Mouse (Mus musculus) midbrain, embryonic 11.5 days (tissue): ENCODE measurements around the gene A730061H03Rik. TPM values are rescaled to one million over a fixed set of nuclear protein-coding genes. Genes with fewer than 3 reads are reported as not detected.

Experiments
- ATAC-seq: fragments of 200-750 bp; cut with Nextera tagmentation; 2 replicates; pipeline ENCODE4 v1.8.0; 2017; ENCODE audit warnings: moderate TSS enrichment, moderate library complexity; ENCODE audit not compliant: low FRiP score
- DNase-seq: peaks from one replicate; pipeline ENCODE4 v3.0.0; 2015; ENCODE audit warnings: low spot score; ENCODE audit errors: missing footprints
- H3K27ac ChIP-seq: fragments of 300-500 bp; sonication (generic); 2 replicates; pipeline ENCODE4 v1.5.1; 2014; ENCODE audit warnings: low read depth, low read length
- H3K27me3 ChIP-seq: fragments of 300-500 bp; sonication (generic); 2 replicates; pipeline ENCODE4 v1.6.1; 2014; ENCODE audit warnings: mild to moderate bottlenecking, low read length, moderate library complexity, mixed read lengths; ENCODE audit not compliant: control insufficient read depth, insufficient read depth
- H3K36me3 ChIP-seq: fragments of 300-500 bp; sonication (generic); 2 replicates; pipeline ENCODE4 v1.6.1; 2014; ENCODE audit warnings: mild to moderate bottlenecking, low read length, moderate library complexity, mixed read lengths; ENCODE audit not compliant: control insufficient read depth, insufficient read depth
- H3K4me1 ChIP-seq: fragments of 300-500 bp; sonication (generic); 2 replicates; pipeline ENCODE4 v1.6.1; 2014; ENCODE audit warnings: low read length; ENCODE audit not compliant: control insufficient read depth, insufficient read depth
- H3K4me2 ChIP-seq: fragments of 300-500 bp; sonication (generic); 2 replicates; pipeline ENCODE4 v1.6.1; 2014; ENCODE audit warnings: mild to moderate bottlenecking, moderate library complexity
- H3K4me3 ChIP-seq: fragments of 300-500 bp; sonication (generic); 2 replicates; pipeline ENCODE4 v1.5.1; 2014; ENCODE audit warnings: low read depth, low read length
- H3K9ac ChIP-seq: fragments of 300-500 bp; sonication (generic); 2 replicates; pipeline ENCODE4 v1.6.1; 2014; ENCODE audit warnings: low read length
- H3K9me3 ChIP-seq: fragments of 300-500 bp; sonication (generic); 2 replicates; pipeline ENCODE4 v1.6.1; 2016; ENCODE audit warnings: low read length; ENCODE audit not compliant: control insufficient read depth
- WGBS: fragments of 180-500 bp; shearing (Covaris S2); extraction: QIAGEN DNeasy Blood & Tissue Kit; methylation state at CpG from one replicate; pipeline ENCODE4 v1.1.7; 2014; 5-methylcytosine and 5-hydroxymethylcytosine counted together
- polyA plus RNA-seq: library from polyadenylated mRNA; unstranded; fragments of >200 nt; fragmentation: Nextera tagmentation; extraction: Ambion mirVana; gene quantifications from 2 replicates; pipeline ENCODE4 v1.2.1, GENCODE M21; 2014

The A730061H03Rik gene
- polyA plus RNA-seq, 1 experiment from 2014 or later = 0.92 TPM

DNA sequence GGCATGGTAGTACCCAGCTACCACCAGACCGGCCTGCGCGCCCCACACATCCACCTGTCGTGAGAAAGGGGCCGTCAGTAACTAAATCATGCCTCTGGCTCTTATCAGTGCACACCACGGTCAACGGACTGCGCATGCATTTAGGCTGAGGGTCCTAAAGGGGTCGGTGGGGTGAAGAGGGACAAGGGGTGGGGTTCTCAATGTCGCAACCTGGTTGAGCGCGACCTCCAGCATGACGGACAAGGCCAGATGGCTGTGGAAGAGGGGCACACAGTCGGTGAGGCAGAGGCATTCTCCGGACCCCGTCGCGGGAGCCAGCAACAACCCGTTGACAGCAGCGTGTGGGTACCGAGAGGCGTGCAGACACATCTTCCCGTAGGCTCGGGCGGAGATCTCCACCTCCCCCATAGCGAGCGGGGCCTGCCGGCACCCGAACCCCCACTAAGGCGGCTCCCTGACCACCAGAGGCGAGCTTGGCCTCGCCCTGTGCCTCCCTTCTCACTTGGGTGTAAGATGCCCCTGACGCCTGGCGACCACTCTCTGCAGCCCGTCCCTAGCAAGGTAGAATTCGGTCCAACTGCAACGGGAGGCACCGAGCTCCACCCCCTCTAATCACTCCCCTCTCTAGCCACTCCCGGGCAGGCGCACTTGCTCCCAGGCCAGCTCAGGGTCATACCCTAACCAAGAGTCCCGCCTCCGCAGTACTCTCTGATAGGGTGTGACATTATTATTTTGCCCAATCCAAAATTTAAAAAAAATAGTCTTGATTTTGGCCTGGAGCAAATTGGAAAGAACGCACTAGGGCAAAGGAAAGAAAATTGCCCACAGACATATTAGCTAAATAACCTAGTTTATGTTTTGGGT, 24.7 kb upstream of the A730061H03Rik start, which contains the start of gene Emc9:
Gene Emc9, minus strand, starts transcription at position 601 of the 864 bp plus-strand sequence.
- DNase-seq (peak; percentile 89), ATAC-seq (peak; percentile 75)
- H3K27me3 ChIP-seq = no peaks in the 10 kb centered on the region
- H3K9me3 ChIP-seq = no peaks in the 10 kb centered on the region
- 2% methylated on average over 43 of the region's 43 CpGs for WGBS
- H3K27ac ChIP-seq = no peak within 1 kb of the TSS
- peak within 1 kb of the TSS; percentile 43 for H3K4me3 ChIP-seq
- peaks cover 9% of the 10 kb centered on the region; the same call in 1 of the 2 replicates for H3K36me3 ChIP-seq
- peak within 1 kb of the TSS; percentile 65 for H3K9ac ChIP-seq
- H3K4me1 ChIP-seq = peaks cover 2% of the 10 kb centered on the region
- peak within 1 kb of the TSS; percentile 60 for H3K4me2 ChIP-seq

DNA sequence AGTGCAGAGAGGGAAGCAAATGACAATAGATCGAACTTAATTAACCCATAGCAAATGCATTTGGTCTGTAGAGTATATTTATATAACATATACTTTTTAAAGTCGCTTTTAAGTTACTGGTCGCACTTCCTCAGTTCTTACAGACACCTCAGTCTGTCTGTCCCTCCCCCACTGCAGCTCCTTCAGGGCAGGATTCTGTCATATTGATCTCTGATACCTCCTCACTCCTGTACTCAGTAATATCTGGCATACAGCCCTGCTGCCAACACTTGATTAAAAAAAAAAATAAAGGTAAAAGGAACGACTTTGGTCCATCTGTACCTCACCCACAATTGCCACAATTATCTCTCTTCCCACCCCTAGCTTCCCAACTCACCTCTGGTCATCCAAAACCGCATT, 24.1 kb upstream of the A730061H03Rik start:
- no peaks in the 10 kb centered on the region for H3K9me3 ChIP-seq
- no peak for DNase-seq
- peaks cover 2% of the 10 kb centered on the region for H3K4me1 ChIP-seq
- H3K36me3 ChIP-seq = peaks cover 9% of the 10 kb centered on the region; the same call in 1 of the 2 replicates
- H3K27ac ChIP-seq = no peak overlapping the region
- no peaks in the 10 kb centered on the region for H3K27me3 ChIP-seq
- ATAC-seq = no peak
- WGBS = 31% methylated on average over 5 of the region's 5 CpGs
- H3K4me3 ChIP-seq = peak overlapping the region; percentile 43
- peak overlapping the region; percentile 65 for H3K9ac ChIP-seq
- H3K4me2 ChIP-seq = peak overlapping the region; percentile 60

DNA sequence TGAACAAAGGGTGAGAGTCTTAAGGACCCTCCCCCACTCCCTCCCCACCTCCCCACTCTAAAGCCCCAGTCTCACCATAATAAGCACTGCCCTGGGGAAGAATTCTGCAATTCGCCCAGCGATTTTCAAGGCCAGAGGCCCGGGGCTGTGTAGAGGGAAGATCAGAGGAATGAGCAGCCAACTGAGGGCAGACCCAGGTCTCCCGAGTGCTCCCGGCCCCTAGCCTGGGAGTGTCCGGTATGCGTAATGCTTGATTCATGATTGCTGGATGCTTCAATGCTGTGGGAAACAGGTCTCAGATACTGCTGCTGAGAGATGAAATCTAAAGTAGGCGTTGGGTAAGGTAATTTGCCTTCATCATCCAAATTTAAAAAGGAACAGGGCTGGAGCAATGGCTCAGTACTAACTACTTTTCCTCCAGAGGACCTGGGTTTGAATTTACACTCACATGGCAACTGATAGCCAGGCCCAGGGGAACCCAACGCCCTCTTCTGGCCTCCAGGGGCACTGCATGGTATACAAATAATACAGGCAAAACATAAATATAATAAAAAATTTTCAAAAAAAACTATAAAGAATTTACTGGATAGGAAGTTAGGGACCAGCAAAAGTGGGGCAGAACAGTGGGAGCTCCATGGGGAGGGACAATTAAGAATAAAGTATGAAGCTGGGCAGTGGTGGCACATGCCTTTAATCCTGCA, 21.9 kb upstream of the A730061H03Rik start:
- peaks cover 9% of the 10 kb centered on the region; the same call in 1 of the 2 replicates for H3K36me3 ChIP-seq
- H3K4me1 ChIP-seq = peaks cover 13% of the 10 kb centered on the region
- H3K9ac ChIP-seq = no peak overlapping the region
- H3K27ac ChIP-seq = no peak overlapping the region
- no peak overlapping the region for H3K4me3 ChIP-seq
- ATAC-seq = no peak
- DNase-seq = no peak
- no peak overlapping the region for H3K4me2 ChIP-seq
- WGBS = 75% methylated on average over 9 of the region's 9 CpGs
- no peaks in the 10 kb centered on the region for H3K27me3 ChIP-seq
- H3K9me3 ChIP-seq = no peaks in the 10 kb centered on the region

DNA sequence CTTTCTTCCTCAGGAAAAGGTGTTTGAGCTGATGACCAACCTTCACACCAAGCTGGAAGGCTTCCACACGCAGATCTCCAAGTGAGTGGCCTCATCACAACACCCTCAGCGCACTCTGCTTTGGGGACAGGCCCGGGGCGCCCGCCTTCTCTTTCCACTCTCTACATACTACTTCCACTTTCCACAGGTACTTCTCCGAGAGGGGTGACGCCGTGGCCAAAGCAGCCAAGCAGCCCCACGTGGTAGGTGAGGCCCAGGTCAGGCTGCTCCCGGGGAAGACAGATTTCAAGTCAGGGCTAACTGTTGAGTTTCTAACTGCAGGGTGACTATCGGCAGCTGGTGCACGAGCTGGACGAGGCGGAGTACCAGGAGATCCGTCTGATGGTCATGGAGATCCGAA, 20.5 kb upstream of the A730061H03Rik start:
- no peak overlapping the region; the same call in 1 of the 2 replicates for H3K27ac ChIP-seq
- no peak overlapping the region for H3K4me2 ChIP-seq
- DNase-seq (no peak), ATAC-seq (no peak)
- H3K27me3 ChIP-seq = no peaks in the 10 kb centered on the region
- peaks cover 13% of the 10 kb centered on the region for H3K4me1 ChIP-seq
- no peak overlapping the region for H3K9ac ChIP-seq
- H3K36me3 ChIP-seq = peaks cover 9% of the 10 kb centered on the region; the same call in 1 of the 2 replicates
- H3K4me3 ChIP-seq = no peak overlapping the region
- H3K9me3 ChIP-seq = no peaks in the 10 kb centered on the region
- 94% methylated on average over 16 of the region's 16 CpGs for WGBS

DNA sequence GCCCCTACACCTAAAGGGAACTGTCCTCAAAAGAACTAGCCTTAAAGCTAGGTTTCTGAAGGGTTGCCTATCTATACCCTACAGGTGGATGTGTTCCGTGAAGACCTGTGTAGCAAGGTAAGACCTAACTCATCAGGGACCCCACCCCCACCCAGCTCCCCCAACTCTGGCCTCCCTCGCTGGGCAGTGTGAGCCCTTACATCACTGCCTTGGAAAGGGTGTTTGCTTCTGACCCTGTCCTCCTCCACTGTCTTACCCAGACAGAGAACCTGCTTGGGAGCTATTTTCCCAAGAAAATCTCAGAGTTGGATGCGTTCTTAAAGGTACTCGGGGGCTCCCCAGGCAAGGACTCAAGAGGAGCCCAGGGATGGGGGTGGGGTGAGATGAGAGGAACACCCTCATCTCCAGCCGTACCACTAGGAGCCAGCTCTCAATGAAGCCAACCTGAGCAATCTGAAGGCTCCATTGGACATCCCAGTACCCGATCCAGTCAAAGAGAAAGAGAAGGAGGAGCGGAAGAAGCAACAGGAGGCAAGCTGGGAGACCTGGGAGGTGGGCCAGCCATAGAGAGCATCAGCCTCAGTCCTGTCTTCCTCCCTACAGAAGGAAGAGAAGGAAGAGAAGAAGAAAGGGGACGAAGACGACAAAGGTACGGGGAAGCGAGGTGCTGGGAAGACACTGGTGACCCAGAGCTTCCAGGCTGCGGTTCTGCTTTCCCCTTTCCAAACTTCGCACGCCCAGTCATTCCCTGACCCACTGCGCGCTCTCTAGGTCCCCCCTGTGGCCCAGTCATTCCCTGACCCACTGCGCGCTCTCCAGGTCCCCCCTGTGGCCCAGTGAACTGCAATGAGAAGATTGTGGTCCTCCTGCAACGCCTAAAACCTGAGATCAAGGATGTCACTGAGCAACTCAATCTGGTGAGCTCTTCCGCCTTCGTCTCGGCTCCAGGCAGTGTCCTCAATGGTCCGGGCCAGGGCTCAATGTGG, 19.6 kb upstream of the A730061H03Rik start:
- Histone ChIP-seq H3K4me3 (no peak overlapping the region), H3K9ac (no peak overlapping the region), H3K27me3 (no peaks in the 10 kb centered on the region), H3K27ac (no peak overlapping the region), H3K9me3 (no peaks in the 10 kb centered on the region), H3K4me2 (no peak overlapping the region), H3K4me1 (peaks cover 13% of the 10 kb centered on the region), H3K36me3 (peaks cover 9% of the 10 kb centered on the region; the same call in 1 of the 2 replicates)
- no peak for DNase-seq
- 81% methylated on average over 23 of the region's 23 CpGs for WGBS
- no peak for ATAC-seq

DNA sequence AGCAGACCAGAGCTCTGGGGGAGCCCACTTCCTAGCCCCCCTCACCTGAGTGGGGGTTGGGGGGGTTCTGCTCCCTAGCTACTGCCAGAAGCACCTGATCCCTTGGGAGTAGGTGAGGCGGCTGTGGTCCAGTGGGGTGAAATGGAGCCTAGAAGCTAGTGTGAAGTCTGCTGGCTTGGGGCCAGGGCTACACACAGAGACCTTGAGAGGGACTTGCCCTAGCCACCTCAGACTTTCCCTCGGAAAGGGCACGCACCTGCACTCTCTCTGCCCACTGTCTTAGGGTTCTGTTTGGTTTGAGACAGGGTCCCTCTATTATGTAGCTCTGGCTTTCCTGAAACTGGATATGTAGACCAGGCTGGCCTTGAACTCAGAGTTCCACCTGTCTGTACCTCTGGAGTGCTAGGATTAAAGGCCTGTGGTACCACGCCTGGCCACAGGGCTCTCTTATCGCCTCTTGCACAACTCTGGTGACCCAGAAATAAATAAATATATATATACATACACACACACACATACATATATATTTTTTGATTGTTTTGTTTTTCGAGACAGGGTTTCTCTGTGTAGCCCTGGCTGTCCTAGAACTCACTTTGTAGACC, 18.6 kb upstream of the A730061H03Rik start:
- WGBS = 25% methylated on average over 6 of the region's 6 CpGs
- no peak for DNase-seq

DNA sequence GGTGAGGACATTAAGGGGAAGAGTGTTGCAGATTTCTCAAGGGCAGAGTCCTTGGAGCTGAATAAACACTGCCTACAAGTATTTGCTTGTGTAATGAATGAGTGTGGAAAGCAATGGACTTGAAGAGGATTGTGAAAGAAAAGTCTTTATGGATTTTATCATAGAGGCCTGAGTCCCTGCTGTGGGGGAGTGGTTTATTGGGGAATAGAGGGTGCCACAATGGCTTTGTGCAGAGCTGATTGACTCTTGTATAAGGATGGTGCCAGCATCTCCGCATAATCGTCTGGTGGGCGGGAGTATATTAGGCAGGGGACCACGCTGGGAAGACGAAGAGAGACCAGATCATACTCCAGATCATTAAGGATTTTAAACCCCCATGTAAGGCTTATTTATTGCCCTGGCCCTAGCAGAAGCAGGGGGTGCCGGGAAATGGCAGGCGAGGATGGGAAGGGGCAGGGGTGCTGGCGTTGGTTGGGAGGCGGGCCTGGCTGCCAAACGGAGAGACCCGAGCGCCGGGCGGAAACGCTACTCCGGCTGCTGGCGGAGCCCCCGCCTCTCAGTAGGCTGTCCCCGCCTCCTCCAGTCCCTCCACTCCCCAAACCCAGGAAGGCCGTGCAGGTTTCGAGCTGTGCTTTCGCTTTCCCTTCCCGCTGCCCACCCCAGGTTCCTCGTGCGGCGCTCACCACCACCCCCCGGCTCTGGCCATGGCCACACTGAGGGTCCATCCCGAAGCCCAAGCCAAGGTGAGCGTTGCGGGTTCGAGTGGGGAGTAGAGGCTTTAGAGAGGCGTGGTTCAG, 17.9 kb upstream of the A730061H03Rik start, which contains the start of gene Psme1:
Gene Psme1, plus strand, starts transcription at position 253 of the 797 bp plus-strand sequence.
- under 1% methylated on average over 32 of the region's 32 CpGs for WGBS
- peak within 1 kb of the TSS; percentile 90 for H3K9ac ChIP-seq

More for the DNA sequence above, 18.6 kb upstream of the A730061H03Rik start:
- Histone ChIP-seq H3K4me3 (peak overlapping the region; percentile 57), H3K4me1 (peaks cover 11% of the 10 kb centered on the region), H3K27ac (no peak overlapping the region; the same call in 1 of the 2 replicates), H3K9ac (peak overlapping the region; percentile 90), H3K27me3 (no peaks in the 10 kb centered on the region), H3K9me3 (no peaks in the 10 kb centered on the region), H3K4me2 (peak overlapping the region; percentile 80), H3K36me3 (peaks cover 9% of the 10 kb centered on the region; the same call in 1 of the 2 replicates)
- ATAC-seq = peak; percentile 60; the same call in 1 of the 2 replicates

More for the DNA sequence above, 17.9 kb upstream of the A730061H03Rik start, which contains the start of gene Psme1:
- peaks cover 11% of the 10 kb centered on the region for H3K4me1 ChIP-seq
- ATAC-seq (peak; percentile 85), DNase-seq (peak; percentile 95)
- H3K4me2 ChIP-seq = peak within 1 kb of the TSS; percentile 80
- peak within 1 kb of the TSS; percentile 45 for H3K27ac ChIP-seq
- H3K9me3 ChIP-seq = no peaks in the 10 kb centered on the region
- peak within 1 kb of the TSS; percentile 57 for H3K4me3 ChIP-seq
- H3K36me3 ChIP-seq = peaks cover 9% of the 10 kb centered on the region; the same call in 1 of the 2 replicates
- H3K27me3 ChIP-seq = no peaks in the 10 kb centered on the region
